Mouse (Mus musculus) erythroblast, embryonic 14.5 days (primary cell): ENCODE data around the gene Pdk2.

ENCODE experiments used
- GATA1 ChIP-seq: IDR thresholded peaks from 2 replicates; pipeline ENCODE4 v1.6.1; 2012; ENCODE audit warnings: low read length, inconsistent platforms, mixed read lengths
- TAL1 ChIP-seq: IDR thresholded peaks from 3 replicates; pipeline ENCODE4 v1.6.1; 2012; ENCODE audit warnings: low read length, inconsistent platforms, mixed read lengths

GRCm38 (mm10) chr11:94994947-94995772, 46.0 kb downstream of the Pdk2 start:
- TF ChIP-seq TAL1, result no peak
- TF ChIP-seq GATA1, result no peak
